ENCODE assay signal across 18 mouse cellular contexts in the genomic region with DNA sequence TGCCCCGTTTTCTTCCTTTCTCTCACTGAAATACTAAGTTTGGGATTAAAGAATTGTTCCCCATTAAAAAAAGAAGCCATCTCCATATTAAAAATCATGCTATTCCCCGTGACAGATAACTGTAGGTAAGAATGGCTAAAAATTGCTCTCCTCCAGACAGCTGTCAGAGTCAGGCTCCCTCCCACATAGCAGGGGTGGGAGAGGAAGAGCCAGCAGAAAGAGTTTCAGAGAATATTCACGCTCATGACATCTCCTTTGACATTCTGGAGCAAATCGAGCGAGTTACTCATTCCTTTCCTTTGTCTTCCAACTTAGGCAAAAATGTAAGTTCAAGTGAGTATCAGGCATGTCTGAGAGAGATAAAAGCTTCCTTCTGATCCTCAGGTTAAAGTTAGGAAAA.
"Had no signal": no experiment of that assay in that cellular context is flagged by ENCODE, and none has a peak within 500 bp of the region (broad histone marks: within the 10 kb centered on the region; RNA-seq: fewer than 3 reads in every experiment).

No protein-coding gene starts in this region.

- H3K27ac ChIP-seq: lung, embryonic 15.5 days; macrophage; midbrain, embryonic 13.5 days; midbrain, embryonic 15.5 days; neural tube, embryonic 12.5 days; stomach, embryonic 15.5 days; stomach, postnatal 0 days had no signal

- H3K4me3 ChIP-seq: lung, embryonic 15.5 days; megakaryocyte, embryonic 14.5 days; midbrain, embryonic 13.5 days; midbrain, embryonic 15.5 days; neural tube, embryonic 12.5 days; stomach, embryonic 15.5 days had no signal

- H3K4me1 ChIP-seq: lung, embryonic 15.5 days; neural tube, embryonic 12.5 days; stomach, embryonic 15.5 days had no signal

- H3K9ac ChIP-seq: liver, postnatal 0 days; lung, embryonic 15.5 days; midbrain, embryonic 13.5 days; midbrain, embryonic 15.5 days; neural tube, embryonic 12.5 days; stomach, embryonic 15.5 days had no signal

- H3K36me3 ChIP-seq: lung, embryonic 15.5 days; midbrain, embryonic 13.5 days; midbrain, embryonic 15.5 days; neural tube, embryonic 12.5 days; stomach, embryonic 15.5 days had no signal

- H3K27me3 ChIP-seq: lung, embryonic 15.5 days; megakaryocyte, embryonic 14.5 days; midbrain, embryonic 13.5 days; midbrain, embryonic 15.5 days; neural tube, embryonic 12.5 days; stomach, embryonic 15.5 days had no signal

- H3K9me3 ChIP-seq: lung, embryonic 15.5 days; megakaryocyte, embryonic 14.5 days; midbrain, embryonic 13.5 days; midbrain, embryonic 15.5 days; neural tube, embryonic 12.5 days; stomach, embryonic 15.5 days had no signal

- H3K4me2 ChIP-seq: lung, embryonic 15.5 days; midbrain, embryonic 11.5 days; midbrain, embryonic 13.5 days; midbrain, embryonic 15.5 days; neural tube, embryonic 12.5 days; stomach, embryonic 15.5 days had no signal

- DNase-seq: liver, postnatal 0 days; lung, adult 2 months; lung, postnatal 14 days; lung, postnatal 36 days; right cerebral cortex, postnatal 14 days; thymus, adult 2 months; thymus, postnatal 25 days; thymus, postnatal 4 days had no signal

- ATAC-seq: liver, postnatal 0 days; lung, postnatal 0 days; midbrain, embryonic 13.5 days; midbrain, embryonic 15.5 days had no signal
